Mouse (Mus musculus) liver (tissue): ENCODE results near the gene Olfr301.

ENCODE experiments used
- DNase-seq: peaks from one replicate; pipeline ENCODE4 v3.0.0-alpha.2; 2020; ENCODE audit warnings: mixed read lengths

Olfr301 gene

DNA sequence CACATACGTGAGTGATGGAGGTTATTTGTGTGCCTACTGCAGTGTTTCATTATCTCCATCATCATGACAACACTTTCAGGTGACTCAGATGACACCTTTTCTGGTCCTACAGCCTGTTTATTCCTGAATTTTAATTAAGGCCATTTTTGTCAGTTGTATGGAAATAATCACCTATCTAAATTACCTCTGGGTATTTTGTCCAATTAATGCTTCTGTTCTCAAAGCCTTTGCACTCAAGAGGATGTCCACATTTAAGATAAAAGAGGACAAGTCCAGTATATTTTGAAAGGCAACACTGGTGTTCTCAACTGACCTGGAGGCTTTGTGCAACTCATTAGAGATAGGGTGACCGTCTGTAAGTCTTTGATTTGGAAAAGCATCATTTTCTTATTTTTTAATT, at the start of gene Olfr301:
Gene Olfr301, plus strand, starts transcription at position 301 of the 400 bp plus-strand sequence.
- no peak for DNase-seq

- no peak for DNase-seq
These were observed 36.8 kb upstream of the Olfr301 start, which contains the start of gene Olfr305 for GRCm38 (mm10) chr7:86366828-86367227. Olfr305 (minus strand) TSS chr7:86366928.

DNA sequence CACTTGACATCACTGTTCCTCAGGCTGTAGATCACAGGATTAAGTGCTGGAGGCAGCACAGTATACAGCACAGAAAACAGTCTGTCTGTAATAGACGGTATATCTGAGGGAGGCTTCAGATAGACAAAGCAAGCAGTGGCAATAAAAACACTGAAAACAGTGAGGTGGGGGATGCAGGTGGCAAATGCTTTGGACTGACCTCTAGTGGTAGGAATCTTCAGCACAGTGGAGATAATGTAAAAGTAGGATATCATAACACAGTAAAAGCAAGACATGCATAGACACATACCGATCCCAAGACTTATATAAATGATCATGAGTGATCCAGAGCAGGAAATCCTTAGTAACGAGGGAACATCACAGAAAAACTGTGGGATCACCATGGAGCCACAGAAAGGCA, 17.9 kb upstream of the Olfr301 start:
- DNase-seq: no peak

DNA sequence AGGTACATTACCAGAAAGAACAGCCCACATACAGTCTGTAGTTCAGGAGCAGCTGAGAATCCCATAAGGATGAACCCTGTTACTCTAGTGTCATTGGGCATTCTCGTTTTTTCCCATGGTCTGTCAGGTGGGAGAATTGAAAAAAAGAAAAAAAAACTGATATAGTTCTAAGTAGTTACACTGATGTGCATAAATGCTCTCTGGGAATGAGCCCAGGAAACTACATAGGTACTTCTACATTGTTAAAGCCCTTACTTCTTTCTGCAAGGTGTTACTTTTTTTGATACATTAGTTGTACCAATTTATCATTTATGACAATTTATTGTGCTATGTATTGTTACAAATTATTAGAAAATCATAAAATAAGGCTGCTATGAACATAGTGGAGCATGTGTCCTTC, 17.1 kb upstream of the Olfr301 start, which contains the start of gene Olfr304:
Gene Olfr304, minus strand, starts transcription at position 101 of the 400 bp plus-strand sequence.
- no peak for DNase-seq

GRCm38 (mm10) chr7:86397689-86398088, 6.0 kb upstream of the Olfr301 start, which contains the start of gene Olfr303:
Olfr303 (minus strand) TSS chr7:86397789.
- DNase-seq: no peak

DNA sequence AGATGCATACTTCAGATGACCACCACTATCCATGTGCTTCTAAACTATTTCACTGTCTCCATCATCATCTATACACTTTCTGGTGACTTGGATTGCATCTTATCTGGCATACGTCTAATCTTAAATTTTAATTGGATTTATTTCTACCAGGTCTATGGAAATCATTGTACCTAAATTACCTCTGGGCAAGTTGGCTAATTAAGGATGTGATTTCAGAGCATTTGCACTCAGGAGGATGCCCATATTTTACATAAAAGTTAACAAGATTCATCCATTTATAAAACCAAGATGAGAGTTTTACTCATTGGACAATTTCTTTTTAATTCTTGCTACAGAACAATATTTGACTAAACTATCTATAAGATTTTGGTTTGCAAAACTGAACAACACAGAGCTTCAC, 56.0 kb downstream of the Olfr301 start, which contains the start of gene Olfr299:
Gene Olfr299, plus strand, starts transcription at position 301 of the 400 bp plus-strand sequence.
- DNase-seq: no peak
